Mouse (Mus musculus) mouse trophoblast stem cell (cell line): ENCODE measurements at regions not wholly inside any gene's neighbourhood (a gene's known extent, or its start where the extent isn't known, plus 50 kb on each side); places are given as distances from the start of the nearest gene placed in this dataset.

Experiments used
- in situ Hi-C, 2 experiments: fragments of 300-500 bp; cut with MseI, MboI; formaldehyde crosslinking; loops; 2 replicates in 1 of 2; 3 replicates in 1 of 2; pipeline ENCODE4 v1.15.1; 2025

- in situ Hi-C loops: no loop called here
Observed at GRCm38 (mm10) chr11:19246390-19247114, 227.8 kb upstream of the Meis1 start.

DNA sequence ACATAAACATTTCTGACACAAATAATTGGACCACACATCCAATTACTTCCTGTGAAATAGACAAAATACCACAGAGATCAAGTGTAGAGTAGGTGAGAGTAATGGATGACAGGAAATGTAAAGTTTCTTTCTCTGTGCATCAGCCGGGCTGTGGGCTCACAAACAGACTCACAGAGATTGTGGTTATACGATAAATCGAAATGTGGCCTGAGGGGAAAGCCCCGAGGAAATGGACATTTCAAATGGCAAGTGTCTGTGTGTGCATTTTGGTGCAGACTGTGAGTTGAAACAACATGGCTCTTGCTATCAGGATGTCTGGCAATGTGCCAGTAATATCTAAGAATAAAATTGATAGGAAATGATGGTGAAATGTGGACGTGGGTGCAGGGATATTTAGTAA, 234.8 kb upstream of the Meis1 start:
- in situ Hi-C loops: no loop called here

DNA sequence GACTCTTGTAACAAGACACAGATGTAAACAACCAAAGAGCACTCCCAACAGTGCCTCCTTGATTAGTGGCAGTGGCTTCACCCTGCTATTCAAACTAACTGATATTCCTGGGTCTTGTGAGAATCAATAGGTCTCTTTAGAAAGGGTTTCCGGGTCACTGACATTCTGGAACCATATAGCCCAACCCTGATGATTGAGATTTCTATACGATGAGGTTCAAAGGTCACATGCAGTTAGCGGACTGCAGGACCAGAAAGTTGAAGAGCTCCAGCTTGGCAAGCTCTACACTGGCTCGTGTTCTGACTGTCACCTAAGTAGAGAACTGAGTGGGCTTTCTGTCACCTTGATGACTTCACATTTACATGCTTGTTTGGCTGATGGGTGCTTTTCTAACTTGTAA, 235.4 kb upstream of the Meis1 start:
- in situ Hi-C loops: no loop called here

DNA sequence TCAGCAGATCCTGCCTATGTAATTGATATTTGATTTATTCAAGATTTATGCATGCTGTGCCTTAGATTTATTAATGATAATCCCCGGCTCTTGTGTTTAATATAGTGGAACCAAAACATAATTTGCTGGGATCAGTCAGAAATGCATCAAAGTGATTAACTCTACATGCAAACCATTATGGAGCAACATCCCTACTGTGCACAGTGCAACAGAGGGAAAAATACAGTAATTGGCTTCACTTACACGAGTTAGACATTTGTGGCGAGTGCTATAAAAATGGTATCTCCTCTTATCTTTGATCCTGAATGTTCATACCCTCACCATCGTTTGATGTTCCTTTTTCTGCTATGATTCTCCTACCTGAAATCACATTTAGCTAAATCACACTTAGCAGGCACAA, 238.8 kb upstream of the Meis1 start:
- in situ Hi-C loops: no loop called here

GRCm38 (mm10) chr11:19262832-19263231, 244.0 kb upstream of the Meis1 start:
- in situ Hi-C loops: no loop called here

DNA sequence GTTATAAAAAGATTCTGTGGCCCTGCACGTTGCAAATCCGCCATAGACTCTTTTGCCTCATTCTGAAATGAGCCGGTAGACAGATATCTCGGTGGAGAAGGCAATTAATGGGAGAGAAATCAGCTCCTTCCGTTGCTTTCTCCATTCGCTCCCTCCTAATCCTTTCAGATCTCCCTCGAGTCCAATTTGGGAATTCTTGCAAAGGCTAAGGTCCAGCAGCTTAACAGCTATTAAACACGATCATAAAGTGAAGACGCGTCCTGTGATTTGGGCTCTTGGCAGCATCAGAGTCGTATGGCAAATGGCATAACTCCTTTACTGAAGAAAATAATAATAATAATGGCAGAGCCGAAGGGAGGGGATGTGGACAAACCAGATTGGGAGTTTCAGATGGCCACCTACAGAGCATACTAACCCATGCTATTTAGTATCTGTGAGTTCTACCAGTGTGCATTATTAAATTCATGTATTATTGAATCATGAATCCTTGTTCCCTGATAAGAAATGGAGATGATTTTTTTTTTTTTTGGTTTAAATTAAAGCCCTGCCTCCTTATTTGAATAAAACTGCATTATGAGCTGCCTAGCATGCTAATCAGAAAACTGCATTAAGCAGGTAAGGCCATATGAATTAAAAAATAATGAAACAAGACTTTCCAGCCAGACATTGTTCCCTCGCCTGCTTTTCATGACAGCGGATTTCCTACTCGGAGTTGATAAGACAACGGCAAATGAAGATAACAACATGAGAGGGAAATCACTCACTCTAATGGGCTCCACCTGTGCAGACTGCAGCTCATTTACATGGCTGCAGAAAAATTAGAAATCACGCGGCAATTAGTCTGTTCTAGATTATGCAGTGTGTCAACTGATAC, 246.2 kb upstream of the Meis1 start:
- in situ Hi-C loops: no loop called here

DNA sequence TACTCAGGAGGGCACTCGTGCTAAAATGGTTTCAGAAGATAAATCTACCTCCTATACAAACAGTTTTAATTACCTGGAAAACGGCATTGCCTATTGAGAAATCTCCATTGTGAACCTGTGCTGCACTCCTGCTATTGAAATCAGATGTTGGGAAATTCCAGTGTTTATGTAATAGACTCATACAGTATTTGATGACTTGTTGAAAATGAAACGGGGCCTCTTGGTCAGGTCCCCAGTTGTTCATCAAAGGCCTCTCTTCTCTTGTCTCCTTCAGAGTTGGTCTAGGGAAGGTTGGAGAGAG, 246.8 kb upstream of the Meis1 start:
- in situ Hi-C loops: no loop called here

DNA sequence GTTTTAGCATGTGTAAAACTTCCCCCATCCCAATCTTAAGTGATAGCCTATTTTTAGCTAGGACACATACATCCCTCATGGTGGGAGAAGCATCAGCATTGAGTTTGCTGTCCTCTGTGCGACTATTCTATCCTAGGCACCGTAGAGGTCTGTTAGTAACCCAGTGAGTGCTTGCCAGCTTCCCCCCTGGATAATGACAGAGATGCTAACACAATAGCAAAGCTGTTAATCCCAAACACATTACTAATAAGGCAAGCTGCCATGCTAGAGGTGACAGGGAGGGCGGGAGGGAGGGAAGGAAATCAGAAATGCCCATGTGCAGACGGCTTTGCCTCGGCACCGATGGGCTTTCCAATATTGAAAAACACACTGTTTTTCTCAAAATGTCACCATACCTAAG, 272.2 kb upstream of the Meis1 start:
- in situ Hi-C loops: no loop called here

DNA sequence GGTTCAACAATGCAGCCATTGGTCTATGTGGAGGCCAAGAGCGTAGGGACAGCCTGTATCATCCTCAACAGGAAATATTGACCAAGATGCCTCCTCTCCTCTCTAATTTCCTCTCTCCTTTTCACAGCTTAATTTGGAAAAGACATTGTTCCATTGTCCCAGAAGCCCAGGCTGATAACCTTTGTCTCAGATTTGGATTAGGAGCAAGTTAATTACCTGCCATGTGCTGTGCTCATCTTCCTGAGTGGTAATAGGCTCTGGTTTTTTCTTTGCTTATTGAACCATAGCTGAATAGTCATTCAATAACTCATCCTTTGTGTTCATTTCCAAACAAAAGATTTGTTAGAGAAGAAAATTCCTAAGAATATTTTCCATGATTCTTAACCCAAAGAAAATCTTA, 280.6 kb upstream of the Meis1 start:
- in situ Hi-C loops: no loop called here

GRCm38 (mm10) chr11:19306687-19307086, 287.9 kb upstream of the Meis1 start:
- in situ Hi-C loops: no loop called here

- in situ Hi-C loops: no loop called here
Observed at GRCm38 (mm10) chr11:19330685-19331239, 312.0 kb upstream of the Meis1 start.

- in situ Hi-C loops: no loop called here
Observed at GRCm38 (mm10) chr11:19332274-19332673, 313.5 kb upstream of the Meis1 start.

- in situ Hi-C loops: no loop called here
Observed at GRCm38 (mm10) chr11:19332727-19333126, 313.9 kb upstream of the Meis1 start.

- in situ Hi-C loops: no loop called here
Observed at GRCm38 (mm10) chr11:19333908-19334487, 315.2 kb upstream of the Meis1 start.

- in situ Hi-C loops: no loop called here
Observed at GRCm38 (mm10) chr11:19335384-19335783, 316.6 kb upstream of the Meis1 start.

- in situ Hi-C loops: no loop called here
Observed at GRCm38 (mm10) chr11:19339721-19340317, 321.0 kb upstream of the Meis1 start.

- in situ Hi-C loops: no loop called here
Observed at GRCm38 (mm10) chr11:19340889-19341288, 322.1 kb upstream of the Meis1 start.

- in situ Hi-C loops: no loop called here
Observed at GRCm38 (mm10) chr11:19341379-19341778, 322.6 kb upstream of the Meis1 start.

DNA sequence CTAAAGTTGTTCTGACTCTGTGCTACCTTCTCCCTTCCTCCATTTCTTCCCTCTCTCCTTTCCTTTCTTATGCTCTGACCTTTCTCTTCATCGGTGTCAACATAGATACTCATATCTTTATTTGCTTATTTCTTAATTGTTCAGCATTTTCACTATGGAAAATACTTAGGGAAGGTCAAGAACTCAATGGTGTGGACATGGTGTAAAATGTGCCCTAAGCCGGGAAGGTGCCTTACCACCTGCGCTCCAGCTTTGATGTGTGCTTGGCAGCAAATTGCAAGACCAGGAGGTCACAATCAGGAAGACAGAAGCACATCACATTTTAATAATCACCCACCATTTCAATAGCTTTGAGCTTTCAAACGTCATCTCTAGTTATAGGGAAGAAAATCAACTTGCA, 324.0 kb upstream of the Meis1 start:
- in situ Hi-C loops: no loop called here

GRCm38 (mm10) chr11:19346276-19346826, 327.6 kb upstream of the Meis1 start:
- in situ Hi-C loops: no loop called here

DNA sequence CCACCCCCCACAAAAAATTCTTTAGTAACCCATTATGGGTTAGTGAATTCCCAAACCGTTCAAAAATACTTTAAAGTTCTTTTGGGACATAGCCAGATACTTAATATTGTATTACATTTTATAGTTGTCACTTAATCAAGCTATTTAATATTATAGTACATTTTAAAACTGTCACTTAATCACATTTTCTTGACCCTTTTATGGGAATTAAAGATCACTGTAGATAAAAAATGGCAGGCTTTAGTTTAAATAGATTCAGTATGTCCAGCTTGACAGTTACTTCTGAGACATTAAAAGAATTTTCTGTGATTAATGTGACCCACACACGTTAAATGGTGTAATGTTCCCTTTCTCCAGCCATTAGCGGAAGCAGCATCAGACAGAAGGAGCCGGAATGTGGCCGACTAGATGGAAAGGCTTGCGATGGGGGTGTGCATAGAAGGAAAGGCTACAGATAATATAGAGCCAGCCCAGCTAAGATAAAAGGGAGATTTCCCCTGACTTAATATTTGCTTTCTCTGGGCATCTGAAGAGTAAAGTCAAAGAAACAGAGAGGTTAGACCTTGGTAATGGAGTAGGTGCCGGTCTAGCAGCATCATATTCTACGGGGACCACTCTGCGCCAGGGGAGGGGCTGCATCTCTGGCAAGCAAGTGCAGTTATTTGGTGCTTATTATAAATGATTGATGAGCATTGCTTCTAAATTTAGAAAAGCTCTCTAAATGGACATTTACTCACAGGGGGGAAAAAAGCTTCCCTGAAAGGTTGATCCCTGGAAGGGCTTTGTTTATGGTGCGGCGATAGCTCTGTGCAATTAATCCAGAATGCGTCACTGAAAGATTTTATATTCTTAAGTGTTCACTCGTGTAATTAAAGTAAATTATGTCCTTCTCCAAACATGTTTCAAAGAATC, 331.8 kb upstream of the Meis1 start:
- in situ Hi-C loops: no loop called here
